Mouse (Mus musculus) layer of hippocampus, adult 18-20 months (tissue): ENCODE data around the gene Klhl42. TPM values are rescaled to one million over a fixed set of nuclear protein-coding genes. Genes with fewer than 3 reads are reported as not detected.

ENCODE experiments used
- DNase-seq, 2 experiments: peaks; one replicate each; pipeline ENCODE4 v3.0.0; 2022; ENCODE audit warnings: low spot score in 2 of 2
- long read RNA-seq: library from polyadenylated mRNA; stranded (forward); transcript quantifications from one replicate; pipeline ENCODE4 v2.0.0, GENCODE M21; 2021
- total RNA-seq, 2 experiments: library from RNA; stranded (reverse); gene quantifications; 2 replicates each; pipeline ENCODE4 v1.2.3; 2021

Klhl42 gene
- 10 to 100 TPM; 19.6 to 20.0 TPM for total RNA-seq
- long read RNA-seq, full-length matches to known transcripts: 31 of 38 reads
- long read RNA-seq, partial matches to known transcripts: 0 of 38 reads
- long read RNA-seq, other reads (novel, unspliced or antisense): 7 of 38 reads

GRCm38 (mm10) chr6:147091136-147092120, at the start of gene Klhl42:
Gene Klhl42 (plus strand): TSS chr6:147091379.
- peak; percentile 68 to 75 for DNase-seq

GRCm38 (mm10) chr6:147042291-147043290, 48.6 kb upstream of the Klhl42 start, which contains the start of gene Mrps35:
Gene Mrps35 (plus strand): TSS chr6:147042764.
- DNase-seq: peak; percentile 84 to 94

GRCm38 (mm10) chr6:147043633-147044032, 47.5 kb upstream of the Klhl42 start:
- DNase-seq: no peak

DNA sequence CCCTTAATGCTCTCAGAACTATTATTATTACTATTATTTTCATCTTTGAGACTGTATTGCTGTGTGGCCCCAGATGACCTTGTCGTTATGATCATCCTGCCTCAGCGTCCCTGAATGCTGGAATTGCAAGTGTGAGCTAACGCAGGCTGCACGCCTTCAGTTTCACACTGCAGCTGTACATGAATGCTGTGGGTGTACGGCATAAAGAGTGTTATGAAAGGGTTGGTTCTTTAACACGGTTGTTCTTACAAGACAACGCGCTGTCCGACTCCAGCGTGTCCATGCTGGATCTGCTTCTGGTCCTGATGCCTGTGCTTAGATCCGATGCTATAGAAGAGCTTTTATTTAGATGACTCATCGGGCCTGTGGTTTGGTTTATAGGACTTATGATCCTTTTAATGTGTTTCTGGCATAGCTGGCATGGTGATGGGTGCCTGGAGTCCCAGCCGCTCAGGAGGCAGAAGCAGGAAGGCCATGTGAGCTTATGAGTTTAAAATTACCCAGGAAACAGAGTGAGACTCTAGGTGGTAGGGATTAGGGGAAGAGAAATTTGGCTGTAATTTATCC, 41.9 kb upstream of the Klhl42 start:
- DNase-seq: no peak

DNA sequence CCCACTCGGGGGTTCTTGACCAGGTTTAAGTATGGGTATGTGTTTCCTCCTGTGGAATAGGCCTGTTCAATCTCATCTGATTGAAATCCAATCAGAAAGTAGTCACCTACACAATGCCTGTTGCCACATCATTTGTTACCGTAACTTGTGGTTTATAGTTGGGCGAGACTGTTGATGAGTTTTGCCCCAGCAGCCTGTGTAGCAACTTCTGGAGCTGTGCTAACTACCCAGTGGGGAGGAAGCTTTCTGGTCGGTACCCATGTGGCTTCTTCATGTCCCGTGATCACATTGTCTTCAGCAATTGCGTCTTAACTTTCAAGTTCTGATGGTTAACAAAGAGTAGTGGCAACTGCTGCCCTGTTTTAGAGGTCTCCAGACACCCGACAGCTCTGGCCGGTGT, 39.5 kb upstream of the Klhl42 start:
- DNase-seq: no peak

DNA sequence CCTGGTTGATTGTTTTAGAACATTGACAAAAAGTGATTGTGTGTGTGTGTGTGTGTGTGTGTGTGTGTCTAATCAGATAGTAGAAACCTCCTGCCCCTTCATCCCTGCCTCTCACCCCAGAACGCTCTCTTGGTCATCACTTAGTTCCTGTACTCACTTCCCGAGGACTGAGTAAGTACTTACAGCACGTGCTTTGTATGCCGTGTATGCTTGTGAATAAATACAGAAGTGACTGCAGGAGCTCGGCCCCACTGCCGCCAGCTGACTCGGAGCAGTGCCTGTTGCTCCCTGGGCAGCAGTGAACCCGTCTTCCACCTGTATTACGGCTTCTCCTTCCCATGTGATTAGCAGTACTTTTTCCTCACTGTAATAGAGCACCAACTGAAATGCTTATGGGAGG, 38.7 kb upstream of the Klhl42 start:
- DNase-seq: no peak

- no peak for DNase-seq
Measured at GRCm38 (mm10) chr6:147053785-147054646, 37.2 kb upstream of the Klhl42 start.

- DNase-seq: no peak
Measured at GRCm38 (mm10) chr6:147055374-147055977, 35.7 kb upstream of the Klhl42 start.

- DNase-seq: no peak
Measured at GRCm38 (mm10) chr6:147059326-147059725, 31.9 kb upstream of the Klhl42 start.

GRCm38 (mm10) chr6:147061630-147062029, 29.5 kb upstream of the Klhl42 start:
- DNase-seq: no peak

DNA sequence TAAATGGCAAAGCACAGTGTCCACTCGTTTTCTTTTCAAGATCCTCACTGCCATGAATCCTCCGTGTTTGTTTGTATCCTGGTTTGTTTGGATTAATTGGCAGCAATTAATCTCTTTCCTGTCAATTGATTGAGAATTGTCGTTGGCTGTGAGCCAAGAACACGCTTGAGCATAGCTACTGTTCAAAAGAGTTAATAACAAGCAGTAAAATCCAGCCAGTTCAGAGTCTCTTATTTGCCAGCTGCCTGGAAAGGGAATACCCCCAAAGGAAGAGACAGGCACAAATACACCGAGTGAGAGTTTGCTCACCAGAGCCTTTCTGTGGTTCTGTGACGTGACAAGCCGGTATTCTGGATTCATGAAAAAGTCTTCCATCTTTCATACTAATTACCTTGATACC, 29.1 kb upstream of the Klhl42 start:
- DNase-seq: no peak

GRCm38 (mm10) chr6:147062694-147063093, 28.5 kb upstream of the Klhl42 start:
- no peak for DNase-seq

GRCm38 (mm10) chr6:147064226-147064943, 26.8 kb upstream of the Klhl42 start:
- no peak for DNase-seq

DNA sequence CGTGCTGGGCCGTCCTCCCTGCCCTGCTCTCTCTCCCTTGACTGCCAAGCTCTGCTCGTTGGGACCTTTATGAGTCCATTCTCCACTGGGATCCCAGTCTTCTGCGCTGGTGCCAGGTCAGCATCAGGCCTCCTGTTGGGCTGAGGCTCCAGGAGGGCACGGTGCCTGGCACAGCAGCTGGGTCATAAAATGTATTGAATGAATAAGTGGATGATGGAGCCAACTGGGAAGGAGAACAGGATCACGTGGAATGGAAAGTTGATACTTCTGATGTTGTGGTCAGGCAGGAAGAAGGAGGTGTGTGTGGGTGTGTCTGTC, 26.3 kb upstream of the Klhl42 start:
- DNase-seq: no peak

GRCm38 (mm10) chr6:147075808-147076387, 15.3 kb upstream of the Klhl42 start:
- no peak for DNase-seq

- no peak for DNase-seq
Measured at GRCm38 (mm10) chr6:147076878-147077277, 14.3 kb upstream of the Klhl42 start.

DNA sequence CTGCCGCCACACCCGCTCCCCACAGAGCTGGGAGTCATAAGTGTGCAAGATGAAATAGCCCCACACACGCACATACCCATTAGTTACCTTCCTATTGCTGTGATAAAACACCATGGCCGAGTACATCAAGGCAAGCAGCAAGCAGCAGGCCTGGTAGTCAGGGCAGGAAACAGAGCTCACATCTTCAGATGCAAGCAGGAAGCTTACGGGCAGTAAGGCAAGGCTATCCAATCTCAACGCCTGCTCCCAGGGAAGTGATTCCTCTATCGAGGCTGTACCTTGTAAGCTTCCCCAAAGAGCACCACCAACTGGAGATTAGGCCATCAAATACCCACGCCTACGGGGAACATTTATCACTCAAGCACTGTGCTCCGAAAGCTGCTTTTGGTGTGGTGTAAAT, 11.3 kb upstream of the Klhl42 start:
- DNase-seq: no peak

GRCm38 (mm10) chr6:147085398-147086040, 5.7 kb upstream of the Klhl42 start:
- DNase-seq: no peak
